Mouse (Mus musculus) fibroblast of lung, adult 2 months (primary cell): ENCODE results near the gene Cep170.

Experiments
- DNase-seq: peaks from one replicate; pipeline ENCODE4 v3.0.0-alpha.2; 2011; ENCODE audit warnings: low read depth

Gene Cep170

GRCm38 (mm10) chr1:176749708-176750107 lies 64.2 kb downstream of the Cep170 start:
- no peak for DNase-seq

- no peak for DNase-seq
Measured at GRCm38 (mm10) chr1:176732834-176733233, 81.0 kb downstream of the Cep170 start.

- DNase-seq, result no peak
Measured at GRCm38 (mm10) chr1:176730528-176730927, 83.3 kb downstream of the Cep170 start.

- DNase-seq, result no peak
Measured at GRCm38 (mm10) chr1:176727372-176727771, 86.5 kb downstream of the Cep170 start.

- DNase-seq, result no peak
Measured at GRCm38 (mm10) chr1:176724771-176725170, 89.1 kb downstream of the Cep170 start.

GRCm38 (mm10) chr1:176723858-176724713 lies 89.8 kb downstream of the Cep170 start:
- no peak for DNase-seq

- peak; percentile 40 for DNase-seq
Measured at GRCm38 (mm10) chr1:176712436-176712835, 101.4 kb downstream of the Cep170 start.

GRCm38 (mm10) chr1:176700226-176700625 lies 113.6 kb downstream of the Cep170 start:
- DNase-seq, result no peak

- no peak for DNase-seq
Measured at GRCm38 (mm10) chr1:176699793-176700192, 114.1 kb downstream of the Cep170 start.

GRCm38 (mm10) chr1:176698647-176699046 lies 115.2 kb downstream of the Cep170 start:
- no peak for DNase-seq

GRCm38 (mm10) chr1:176697091-176697490 lies 116.8 kb downstream of the Cep170 start:
- DNase-seq, result no peak

- DNase-seq, result no peak
Measured at GRCm38 (mm10) chr1:176691101-176691500, 122.8 kb downstream of the Cep170 start.

GRCm38 (mm10) chr1:176688251-176688880 lies 125.5 kb downstream of the Cep170 start:
- DNase-seq, result no peak
